Mouse (Mus musculus): Measurements from ENCODE around the gene Mrps22. TPM values are rescaled to one million over a fixed set of nuclear protein-coding genes. Genes with fewer than 3 reads are reported as not detected.

Mrps22 gene
- polyA plus RNA-seq, 1 experiment from 2014 or later = 51.8 TPM

Other genes starting within 250 kb of the Mrps22 start
- 58.9 and 70.7 TPM in 2 replicates for gene Rbp1, start 178.7 kb downstream of the Mrps22 start, polyA plus RNA-seq (2014; fragmentation: Nextera tagmentation; extraction: Ambion mirVana)
- 0.35 and 0.75 TPM in 2 replicates for gene Rbp2, start 115.5 kb downstream of the Mrps22 start, polyA plus RNA-seq (2014; fragmentation: Nextera tagmentation; extraction: Ambion mirVana)
- 132 and 141 TPM in 2 replicates for gene Copb2, start 37.9 kb downstream of the Mrps22 start, polyA plus RNA-seq (2014; fragmentation: Nextera tagmentation; extraction: Ambion mirVana)
- gene Prr23a1, start 240.8 kb upstream of the Mrps22 start, polyA plus RNA-seq (2014; fragmentation: Nextera tagmentation; extraction: Ambion mirVana) = not detected in 2 replicates